Mouse (Mus musculus) liver, postnatal 0 days (tissue): ENCODE results near the gene Kif26b. TPM values are rescaled to one million over a fixed set of nuclear protein-coding genes. Genes with fewer than 3 reads are reported as not detected.

Experiments
- ATAC-seq: fragments of 200-750 bp; cut with Nextera tagmentation; 2 replicates; pipeline ENCODE4 v1.8.0; 2017; ENCODE audit warnings: mild to moderate bottlenecking, moderate library complexity
- DNase-seq: peaks from one replicate; pipeline ENCODE4 v3.0.0-alpha.2; 2016
- H3K27ac ChIP-seq: fragments of 300-500 bp; sonication (generic); 2 replicates; pipeline ENCODE4 v1.5.1; 2014; ENCODE audit warnings: antibody characterized with exemption, moderate library complexity, mild to moderate bottlenecking, low read depth
- H3K27me3 ChIP-seq: fragments of 300-500 bp; sonication (generic); 2 replicates; pipeline ENCODE4 v1.6.1; 2014; ENCODE audit warnings: low read length, control low read depth, mixed read lengths; ENCODE audit not compliant: insufficient read depth
- H3K36me3 ChIP-seq: fragments of 300-500 bp; sonication (generic); replicated peaks from 2 replicates; pipeline ENCODE4 v1.6.1; 2014; ENCODE audit warnings: mild to moderate bottlenecking, control low read depth, low read length, moderate library complexity, mixed read lengths; ENCODE audit not compliant: insufficient read depth
- H3K4me1 ChIP-seq: fragments of 300-500 bp; sonication (generic); 2 replicates; pipeline ENCODE4 v1.6.1; 2014; ENCODE audit warnings: antibody characterized with exemption, mild to moderate bottlenecking, control low read depth; ENCODE audit not compliant: insufficient read depth
- H3K4me2 ChIP-seq: fragments of 300-500 bp; sonication (generic); 2 replicates; pipeline ENCODE4 v1.6.1; 2014; ENCODE audit warnings: low read depth, mild to moderate bottlenecking, low read length, moderate library complexity, mixed read lengths
- H3K4me3 ChIP-seq: fragments of 300-500 bp; sonication (generic); 2 replicates; pipeline ENCODE4 v1.5.1; 2014; ENCODE audit warnings: low read depth, low read length
- H3K9ac ChIP-seq: fragments of 300-500 bp; sonication (generic); replicated peaks from 2 replicates; pipeline ENCODE4 v1.6.1; 2014; ENCODE audit warnings: mild to moderate bottlenecking, moderate library complexity
- H3K9me3 ChIP-seq: fragments of 300-500 bp; sonication (generic); 2 replicates; pipeline ENCODE4 v1.6.1; 2016; ENCODE audit warnings: mild to moderate bottlenecking, control low read depth, low read length, mixed read lengths
- CTCF ChIP-seq: sonication (generic); IDR thresholded peaks from 2 replicates; pipeline ENCODE4 v1.5.1; 2016; ENCODE audit warnings: antibody characterized with exemption, low read depth
- EP300 ChIP-seq: IDR thresholded peaks from 2 replicates; pipeline ENCODE4 v1.6.1; 2016; ENCODE audit warnings: antibody characterized with exemption, low read depth, mild to moderate bottlenecking
- WGBS: fragments of 180-500 bp; shearing (Covaris S2); extraction: QIAGEN DNeasy Blood & Tissue Kit; methylation state at CpG from one replicate; pipeline ENCODE4 v1.1.7; 2014; ENCODE audit not compliant: insufficient replicate concordance; 5-methylcytosine and 5-hydroxymethylcytosine counted together
- polyA plus RNA-seq: library from polyadenylated mRNA; unstranded; fragments of >200 nt; fragmentation: Nextera tagmentation; extraction: Ambion mirVana; gene quantifications from 2 replicates; pipeline ENCODE4 v1.2.1, GENCODE M21; 2015

The Kif26b gene
- polyA plus RNA-seq, 1 experiment from 2014 or later: 0.02 TPM

DNA sequence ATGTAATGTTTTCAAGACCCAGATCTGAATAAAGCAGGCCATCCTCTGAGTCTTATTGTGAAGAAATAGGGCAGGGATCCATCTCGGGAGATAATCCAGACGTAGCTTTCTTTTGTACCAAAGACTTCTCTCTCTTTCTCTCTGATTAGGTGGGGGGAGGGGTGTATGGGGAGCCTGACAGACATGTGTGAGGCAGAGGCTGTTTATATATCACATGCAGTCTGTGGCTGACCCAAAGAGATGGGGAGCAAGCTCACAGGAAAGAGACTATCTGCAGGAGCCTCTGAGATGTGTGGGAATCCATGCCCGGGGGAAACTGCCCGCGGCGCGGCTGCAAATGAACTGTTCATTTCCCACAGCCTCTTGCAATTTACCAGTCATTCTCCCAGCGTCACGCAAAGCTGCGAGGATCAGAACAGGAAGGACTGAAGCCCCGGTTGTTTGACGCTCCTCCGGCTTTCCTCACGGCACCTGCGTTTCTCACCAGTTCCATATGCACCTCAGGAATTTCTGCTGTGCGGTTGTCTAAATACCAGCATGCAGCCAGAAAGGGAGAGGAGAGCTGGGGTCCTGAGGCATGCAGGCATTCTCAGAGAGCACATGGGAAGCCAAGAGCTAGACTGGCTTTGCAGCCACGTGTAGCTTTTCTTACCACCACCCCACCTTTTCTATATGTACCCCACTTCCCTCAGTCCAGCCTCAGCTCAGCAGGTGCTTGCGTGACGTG is 105.6 kb downstream of the Kif26b start:
- no peaks in the 10 kb centered on the region for H3K36me3 ChIP-seq
- no peaks in the 10 kb centered on the region for H3K27me3 ChIP-seq
- no peak overlapping the region for H3K4me3 ChIP-seq
- no peak overlapping the region for H3K9ac ChIP-seq
- H3K27ac ChIP-seq: no peak overlapping the region
- 0 out of 2 replicates have a peak, but pooled peaks cover 3% of the 10 kb centered on the region for H3K4me1 ChIP-seq
- WGBS: 61% methylated on average over 19 of the region's 19 CpGs
- DNase-seq: no peak
- TF ChIP-seq CTCF: no peak
- no peak for TF ChIP-seq EP300
- ATAC-seq: no peak
- no peaks in the 10 kb centered on the region for H3K9me3 ChIP-seq
- H3K4me2 ChIP-seq: no peak overlapping the region

DNA sequence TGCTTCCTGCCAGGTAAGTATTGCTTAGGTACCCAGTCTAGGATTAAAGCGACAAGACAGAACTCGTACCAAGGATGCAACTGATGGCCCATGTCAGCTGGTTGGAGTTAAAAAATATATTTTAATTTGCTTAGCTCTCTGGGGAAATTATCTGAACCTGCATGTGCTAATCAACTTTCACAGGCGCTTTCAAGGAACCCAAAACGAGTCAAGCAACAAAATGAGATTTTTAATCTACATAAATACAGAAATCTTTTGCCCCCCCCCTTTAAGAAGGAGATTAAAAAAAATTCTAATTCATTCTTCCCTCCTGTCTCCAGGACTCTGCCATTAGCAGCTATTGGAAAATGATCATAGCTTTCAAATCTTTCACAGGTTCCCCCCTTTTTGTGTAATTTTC is 106.5 kb downstream of the Kif26b start:
- DNase-seq: no peak
- no peak for ATAC-seq
- Histone ChIP-seq H3K36me3 (no peaks in the 10 kb centered on the region), H3K4me1 (0 out of 2 replicates have a peak, but pooled peaks cover 3% of the 10 kb centered on the region), H3K9me3 (no peaks in the 10 kb centered on the region), H3K9ac (no peak overlapping the region), H3K4me3 (no peak overlapping the region), H3K27ac (no peak overlapping the region), H3K4me2 (no peak overlapping the region), H3K27me3 (no peaks in the 10 kb centered on the region)
- WGBS: 71% methylated on average over 4 of the region's 4 CpGs
- TF ChIP-seq CTCF: no peak
- no peak for TF ChIP-seq EP300

DNA sequence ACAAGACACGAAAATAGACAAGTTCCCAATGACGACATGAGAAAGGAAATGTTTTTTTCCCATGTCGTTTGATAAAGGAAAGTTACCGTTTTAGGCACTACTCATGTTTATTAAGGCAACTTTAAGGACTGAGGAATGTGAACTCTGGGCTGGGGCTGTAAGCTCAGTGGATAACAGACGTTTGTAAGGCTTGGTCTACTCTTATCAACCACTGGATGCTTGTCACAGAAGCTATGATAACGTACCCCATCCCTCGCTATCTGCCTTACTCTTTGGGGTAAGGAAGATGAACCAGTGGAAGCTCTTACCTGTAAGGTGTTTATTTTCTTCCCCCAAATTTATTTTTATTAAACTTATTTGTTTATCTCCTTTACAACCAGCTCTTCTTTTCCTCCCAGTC is 108.4 kb downstream of the Kif26b start:
- no peak overlapping the region for H3K27ac ChIP-seq
- DNase-seq: no peak
- H3K27me3 ChIP-seq: no peaks in the 10 kb centered on the region
- H3K9me3 ChIP-seq: no peaks in the 10 kb centered on the region
- H3K36me3 ChIP-seq: no peaks in the 10 kb centered on the region
- WGBS: 48% methylated on average over 7 of the region's 7 CpGs
- H3K9ac ChIP-seq: no peak overlapping the region
- ATAC-seq: no peak
- no peak for TF ChIP-seq EP300
- TF ChIP-seq CTCF: no peak
- no peak overlapping the region for H3K4me3 ChIP-seq
- H3K4me2 ChIP-seq: no peak overlapping the region
- peaks cover 8% of the 10 kb centered on the region for H3K4me1 ChIP-seq

GRCm38 (mm10) chr1:178639951-178640350 is 111.0 kb downstream of the Kif26b start:
- no peak overlapping the region for H3K4me2 ChIP-seq
- no peak overlapping the region for H3K27ac ChIP-seq
- no peak for TF ChIP-seq CTCF
- ATAC-seq (0 out of 2 replicates have a peak, but pooled peaks have one; percentile 9), DNase-seq (no peak)
- H3K36me3 ChIP-seq: no peaks in the 10 kb centered on the region
- H3K9ac ChIP-seq: no peak overlapping the region
- H3K9me3 ChIP-seq: no peaks in the 10 kb centered on the region
- WGBS: 69% methylated on average over 6 of the region's 6 CpGs
- peaks cover 8% of the 10 kb centered on the region for H3K4me1 ChIP-seq
- H3K4me3 ChIP-seq: no peak overlapping the region
- H3K27me3 ChIP-seq: no peaks in the 10 kb centered on the region

DNA sequence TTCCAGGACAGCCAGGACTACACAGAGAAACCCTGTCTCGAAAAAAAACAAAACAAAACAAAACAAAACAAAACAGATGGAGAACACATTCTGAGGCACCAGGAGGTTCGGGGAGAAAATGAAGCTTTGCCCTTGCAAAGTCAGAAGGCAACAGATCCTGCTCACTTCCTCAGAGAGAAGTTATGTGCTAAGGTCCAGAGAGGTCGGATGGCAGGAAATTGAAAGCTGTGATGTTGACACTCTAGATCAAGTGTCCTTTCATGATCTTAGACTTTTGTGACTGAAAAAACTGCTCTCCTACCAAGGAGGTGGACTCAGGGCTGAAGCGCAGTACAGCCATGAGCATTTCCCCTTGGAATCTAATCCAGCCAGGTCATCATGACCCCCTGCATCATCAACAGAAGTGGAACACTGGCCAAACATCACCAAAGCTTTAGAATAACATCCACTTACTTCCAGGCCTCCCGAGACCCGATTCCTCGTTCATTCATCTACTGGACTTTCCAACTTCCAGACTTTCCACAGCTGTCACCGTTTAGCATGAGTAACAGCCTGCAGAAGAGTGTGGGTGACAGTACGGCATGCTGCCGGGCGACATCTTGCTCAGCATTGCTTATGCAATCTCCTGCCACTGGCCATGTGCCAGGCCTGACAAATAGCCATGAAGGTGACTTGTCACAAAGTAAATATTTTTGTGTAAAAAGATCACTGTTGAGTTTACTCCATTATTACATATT is 112.0 kb downstream of the Kif26b start:
- H3K36me3 ChIP-seq: no peaks in the 10 kb centered on the region
- H3K27me3 ChIP-seq: no peaks in the 10 kb centered on the region
- H3K9me3 ChIP-seq: no peaks in the 10 kb centered on the region
- H3K27ac ChIP-seq: no peak overlapping the region
- H3K4me3 ChIP-seq: no peak overlapping the region
- H3K4me1 ChIP-seq: peaks cover 8% of the 10 kb centered on the region
- 56% methylated on average over 11 of the region's 11 CpGs for WGBS
- no peak overlapping the region for H3K9ac ChIP-seq
- H3K4me2 ChIP-seq: no peak overlapping the region
- peak; percentile 75 for DNase-seq
- no peak for TF ChIP-seq EP300
- no peak for TF ChIP-seq CTCF
- ATAC-seq: peak; percentile 73

GRCm38 (mm10) chr1:178641788-178642187 is 112.9 kb downstream of the Kif26b start:
- H3K9ac ChIP-seq: no peak overlapping the region
- no peaks in the 10 kb centered on the region for H3K9me3 ChIP-seq
- H3K27ac ChIP-seq: no peak overlapping the region
- TF ChIP-seq EP300: no peak
- no peak for TF ChIP-seq CTCF
- WGBS: 55% methylated on average over 2 of the region's 2 CpGs
- ATAC-seq: no peak
- H3K4me1 ChIP-seq: peaks cover 8% of the 10 kb centered on the region
- no peak for DNase-seq
- no peak overlapping the region for H3K4me3 ChIP-seq
- H3K36me3 ChIP-seq: no peaks in the 10 kb centered on the region
- no peak overlapping the region for H3K4me2 ChIP-seq
- H3K27me3 ChIP-seq: no peaks in the 10 kb centered on the region
